Mouse (Mus musculus) heart, embryonic 13.5 days (tissue): Measurements from ENCODE around the gene Spint4. TPM values are rescaled to one million over a fixed set of nuclear protein-coding genes. Genes with fewer than 3 reads are reported as not detected.
"Not testable (repeated sequence)": the region's sequence is repeated elsewhere in the genome, so short reads cannot be mapped to it uniquely, and the experiment has no call there.

ENCODE experiments used
- ATAC-seq: fragments of 200-750 bp; cut with Nextera tagmentation; 2 replicates; pipeline ENCODE4 v1.8.0; 2017; ENCODE audit warnings: moderate TSS enrichment; ENCODE audit not compliant: insufficient number of reproducible peaks, low FRiP score, low TSS enrichment; ENCODE audit errors: extremely low read depth
- H3K27ac ChIP-seq: fragments of 300-500 bp; sonication (generic); replicated peaks from 2 replicates; pipeline ENCODE4 v1.5.1; 2015; ENCODE audit warnings: moderate library complexity, mild to moderate bottlenecking, inconsistent platforms
- H3K27me3 ChIP-seq: fragments of 300-500 bp; sonication (generic); replicated peaks from 2 replicates; pipeline ENCODE4 v1.6.1; 2015; ENCODE audit warnings: mild to moderate bottlenecking, inconsistent platforms
- H3K36me3 ChIP-seq: fragments of 300-500 bp; sonication (generic); 2 replicates; pipeline ENCODE4 v1.6.1; 2015; ENCODE audit warnings: mild to moderate bottlenecking, inconsistent platforms
- H3K4me1 ChIP-seq: fragments of 300-500 bp; sonication (generic); 2 replicates; pipeline ENCODE4 v1.6.1; 2015; ENCODE audit warnings: inconsistent platforms
- H3K4me2 ChIP-seq: fragments of 300-500 bp; sonication (generic); 2 replicates; pipeline ENCODE4 v1.6.1; 2015; ENCODE audit warnings: inconsistent platforms, mild to moderate bottlenecking, moderate library complexity
- H3K4me3 ChIP-seq: fragments of 300-500 bp; sonication (generic); 2 replicates; pipeline ENCODE4 v1.5.1; 2015; ENCODE audit warnings: moderate library complexity, mild to moderate bottlenecking, inconsistent platforms
- H3K9ac ChIP-seq: fragments of 300-500 bp; sonication (generic); 2 replicates; pipeline ENCODE4 v1.6.1; 2015; ENCODE audit warnings: inconsistent platforms, mild to moderate bottlenecking, moderate library complexity
- H3K9me3 ChIP-seq: fragments of 300-500 bp; sonication (generic); 2 replicates; pipeline ENCODE4 v1.6.1; 2016; ENCODE audit warnings: inconsistent platforms
- WGBS: fragments of 180-500 bp; shearing (Covaris S2); methylation state at CpG from one replicate; pipeline ENCODE4 v1.1.7; 2015; ENCODE audit warnings: mixed read lengths; 5-methylcytosine and 5-hydroxymethylcytosine counted together
- polyA plus RNA-seq: library from polyadenylated mRNA; unstranded; fragments of >200 nt; fragmentation: Nextera tagmentation; extraction: Ambion mirVana; gene quantifications from 2 replicates; pipeline ENCODE4 v1.2.1, GENCODE M21; 2015

The Spint4 gene
- polyA plus RNA-seq, 1 experiment from 2014 or later: not detected

- no peak within 1 kb of the TSS for H3K4me3 ChIP-seq
- no peaks in the 10 kb centered on the region for H3K4me1 ChIP-seq
- no peaks in the 10 kb centered on the region for H3K9me3 ChIP-seq
- no peaks in the 10 kb centered on the region for H3K36me3 ChIP-seq
- no peak for ATAC-seq
- no peak within 1 kb of the TSS for H3K4me2 ChIP-seq
- 57% methylated on average over 3 of the region's 3 CpGs for WGBS
- H3K9ac ChIP-seq: no peak within 1 kb of the TSS
- no peak within 1 kb of the TSS for H3K27ac ChIP-seq
- peaks cover 9% of the 10 kb centered on the region; the same call in 1 of the 2 replicates for H3K27me3 ChIP-seq
Measured at GRCm38 (mm10) chr2:164684807-164685206, 13.5 kb upstream of the Spint4 start, which contains the start of gene Wfdc13. TSS of gene Wfdc13 (plus strand) at chr2:164685107.

GRCm38 (mm10) chr2:164700959-164701358 is 2.7 kb downstream of the Spint4 start:
- Histone ChIP-seq H3K9ac (no peak overlapping the region), H3K4me2 (no peak overlapping the region), H3K4me1 (no peaks in the 10 kb centered on the region), H3K27ac (no peak overlapping the region), H3K27me3 (no peaks in the 10 kb centered on the region), H3K36me3 (no peaks in the 10 kb centered on the region), H3K4me3 (no peak overlapping the region), H3K9me3 (peaks cover 3% of the 10 kb centered on the region; the same call in 1 of the 2 replicates)
- WGBS: 65% methylated on average over 5 of the region's 5 CpGs
- ATAC-seq: no peak

- Histone ChIP-seq H3K27me3 (no peaks in the 10 kb centered on the region), H3K4me2 (no peak overlapping the region), H3K9me3 (peaks cover 3% of the 10 kb centered on the region; the same call in 1 of the 2 replicates), H3K9ac (no peak overlapping the region), H3K27ac (no peak overlapping the region), H3K36me3 (no peaks in the 10 kb centered on the region), H3K4me3 (no peak overlapping the region), H3K4me1 (no peaks in the 10 kb centered on the region)
- no peak for ATAC-seq
- WGBS: 74% methylated on average over 5 of the region's 5 CpGs
Measured at GRCm38 (mm10) chr2:164701761-164702160, 3.5 kb downstream of the Spint4 start.

GRCm38 (mm10) chr2:164704235-164704634 is 5.9 kb downstream of the Spint4 start:
- Histone ChIP-seq H3K4me3 (no peak overlapping the region), H3K4me2 (no peak overlapping the region), H3K9me3 (peaks cover 3% of the 10 kb centered on the region; the same call in 1 of the 2 replicates), H3K9ac (no peak overlapping the region), H3K36me3 (no peaks in the 10 kb centered on the region), H3K27me3 (0 out of 2 replicates have a peak, but pooled peaks cover 3% of the 10 kb centered on the region), H3K27ac (no peak overlapping the region), H3K4me1 (no peaks in the 10 kb centered on the region)
- 72% methylated on average over 5 of the region's 5 CpGs for WGBS
- no peak for ATAC-seq

- Histone ChIP-seq H3K4me2 (no peak overlapping the region), H3K27me3 (0 out of 2 replicates have a peak, but pooled peaks cover 3% of the 10 kb centered on the region), H3K4me3 (no peak overlapping the region), H3K9ac (no peak overlapping the region), H3K27ac (no peak overlapping the region), H3K36me3 (no peaks in the 10 kb centered on the region), H3K4me1 (no peaks in the 10 kb centered on the region), H3K9me3 (peaks cover 3% of the 10 kb centered on the region; the same call in 1 of the 2 replicates)
- 86% methylated on average over 6 of the region's 6 CpGs for WGBS
- ATAC-seq: no peak
Measured at GRCm38 (mm10) chr2:164705328-164705727, 7.0 kb downstream of the Spint4 start.

- Histone ChIP-seq H3K9me3 (peaks cover 3% of the 10 kb centered on the region; the same call in 1 of the 2 replicates), H3K4me1 (no peaks in the 10 kb centered on the region), H3K9ac (no peak overlapping the region), H3K27ac (no peak overlapping the region), H3K27me3 (0 out of 2 replicates have a peak, but pooled peaks cover 3% of the 10 kb centered on the region), H3K4me2 (no peak overlapping the region), H3K4me3 (no peak overlapping the region), H3K36me3 (no peaks in the 10 kb centered on the region)
- no peak for ATAC-seq
- WGBS: 83% methylated on average over 14 of the region's 14 CpGs
Measured at GRCm38 (mm10) chr2:164705991-164706390, 7.7 kb downstream of the Spint4 start.

GRCm38 (mm10) chr2:164715005-164715404 is 16.7 kb downstream of the Spint4 start, which contains the start of gene Spint5:
TSS of gene Spint5 (plus strand) at chr2:164715305.
- Histone ChIP-seq H3K4me2 (no peak within 1 kb of the TSS), H3K9me3 (0 out of 2 replicates have a peak, but pooled peaks cover 4% of the 10 kb centered on the region), H3K36me3 (no peaks in the 10 kb centered on the region), H3K9ac (no peak within 1 kb of the TSS), H3K27ac (no peak within 1 kb of the TSS), H3K4me3 (no peak within 1 kb of the TSS), H3K27me3 (0 out of 2 replicates have a peak, but pooled peaks cover 3% of the 10 kb centered on the region), H3K4me1 (no peaks in the 10 kb centered on the region)
- WGBS: 68% methylated on average over 6 of the region's 6 CpGs
- no peak for ATAC-seq

GRCm38 (mm10) chr2:164716194-164716786 is 18.0 kb downstream of the Spint4 start:
- H3K4me2 ChIP-seq, H3K36me3 ChIP-seq, H3K9me3 ChIP-seq, H3K4me1 ChIP-seq, H3K27me3 ChIP-seq, ATAC-seq, H3K4me3 ChIP-seq, H3K27ac ChIP-seq, H3K9ac ChIP-seq: not testable (repeated sequence)
- WGBS: 81% methylated on average over 23 of the region's 23 CpGs

- ATAC-seq: no peak
- Histone ChIP-seq H3K27ac (no peak overlapping the region), H3K36me3 (no peaks in the 10 kb centered on the region), H3K9ac (no peak overlapping the region), H3K4me3 (no peak overlapping the region), H3K9me3 (no peaks in the 10 kb centered on the region), H3K4me1 (no peaks in the 10 kb centered on the region), H3K27me3 (peaks cover 15% of the 10 kb centered on the region; the same call in 1 of the 2 replicates), H3K4me2 (no peak overlapping the region)
- 45% methylated on average over 4 of the region's 4 CpGs for WGBS
Measured at GRCm38 (mm10) chr2:164723276-164723675, 25.0 kb downstream of the Spint4 start.

- Histone ChIP-seq H3K9ac (no peak overlapping the region), H3K36me3 (no peaks in the 10 kb centered on the region), H3K4me3 (no peak overlapping the region), H3K27ac (no peak overlapping the region), H3K9me3 (no peaks in the 10 kb centered on the region), H3K27me3 (0 out of 2 replicates have a peak, but pooled peaks cover 15% of the 10 kb centered on the region), H3K4me2 (no peak overlapping the region), H3K4me1 (no peaks in the 10 kb centered on the region)
- no peak for ATAC-seq
- 21% methylated on average over 6 of the region's 6 CpGs for WGBS
Measured at GRCm38 (mm10) chr2:164725895-164726619, 27.8 kb downstream of the Spint4 start.

GRCm38 (mm10) chr2:164731719-164732118 is 33.4 kb downstream of the Spint4 start:
- H3K36me3 ChIP-seq: no peaks in the 10 kb centered on the region
- H3K4me3 ChIP-seq: no peak overlapping the region
- no peak overlapping the region for H3K27ac ChIP-seq
- 63% methylated on average over 5 of the region's 5 CpGs for WGBS
- H3K27me3 ChIP-seq: peaks cover 8% of the 10 kb centered on the region; the same call in 1 of the 2 replicates
- no peak overlapping the region for H3K4me2 ChIP-seq
- no peak overlapping the region for H3K9ac ChIP-seq
- H3K9me3 ChIP-seq: no peaks in the 10 kb centered on the region
- ATAC-seq: no peak
- no peaks in the 10 kb centered on the region for H3K4me1 ChIP-seq
